Mouse (Mus musculus): ENCODE data around the gene Asb3. TPM values are rescaled to one million over a fixed set of nuclear protein-coding genes. Genes with fewer than 3 reads are reported as not detected.

Asb3 gene
- polyA plus RNA-seq (2012; rRNA removed; ENCODE audit: low replicate concordance): 4.2 and 5.7 TPM in 2 replicates

DNA sequence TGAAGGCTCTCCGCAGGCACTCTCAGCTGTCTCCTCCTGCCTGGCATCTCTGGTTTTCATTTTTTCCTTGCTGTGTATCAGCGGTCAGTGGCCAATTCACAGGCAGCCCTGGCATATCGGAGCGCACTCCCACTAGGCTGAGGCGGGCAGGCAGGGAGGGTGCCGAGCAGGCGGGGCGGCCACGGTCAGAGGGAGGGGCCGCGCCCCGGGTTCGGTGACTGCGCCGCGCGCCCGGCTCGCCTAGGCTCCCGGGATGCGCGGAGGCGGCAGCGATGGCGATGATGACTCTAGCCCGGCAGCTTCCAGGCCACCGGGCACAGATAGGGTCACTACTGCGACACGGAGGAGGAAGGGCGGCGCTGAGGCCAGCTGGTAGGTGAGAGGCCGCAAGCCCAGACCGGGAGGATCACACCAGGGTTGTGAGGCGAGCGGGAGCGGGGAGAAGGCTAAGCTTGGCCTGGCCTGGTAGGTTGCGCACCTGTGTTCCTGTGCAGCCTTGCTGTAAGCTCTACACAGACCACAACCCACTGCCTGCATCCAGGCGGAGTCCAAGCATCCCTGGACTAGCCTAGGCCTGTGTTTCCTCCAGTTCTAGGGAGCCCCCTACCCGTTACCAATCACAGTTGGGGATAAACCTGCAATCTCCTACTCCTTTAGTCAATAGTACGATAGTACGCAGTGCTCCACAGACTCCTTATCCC, at the start of gene Asb3, which contains the start of gene Gpr75:
TSS of gene Asb3 (plus strand) at position 246 of the 701 bp plus-strand sequence.
TSS of gene Gpr75 (plus strand) at position 188 of the 701 bp plus-strand sequence.

DNA sequence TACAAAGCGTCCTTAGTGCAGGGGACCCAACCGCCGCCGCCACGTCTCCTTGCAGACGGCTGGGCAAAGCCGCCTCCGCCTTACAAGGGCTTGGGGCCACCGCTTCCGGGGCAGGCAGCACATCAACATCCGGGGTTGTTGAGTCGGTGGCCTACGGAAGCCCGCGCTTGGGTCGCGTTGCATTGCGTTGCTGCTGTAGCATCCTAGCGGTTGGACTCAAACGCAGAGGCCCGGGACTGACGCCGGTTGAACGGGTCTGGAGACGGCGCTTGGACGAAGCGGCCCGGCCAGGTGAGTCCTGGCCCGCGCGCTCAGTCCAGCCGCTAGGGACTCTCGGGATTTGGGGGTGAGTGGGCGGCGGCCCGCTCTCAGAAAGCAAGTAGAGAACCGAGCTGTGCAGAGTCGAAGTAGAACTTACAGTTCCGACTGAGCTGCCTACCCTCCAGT, 69.1 kb downstream of the Asb3 start, which contains the start of gene Erlec1:
TSS of gene Erlec1 (minus strand) at position 57 of the 447 bp plus-strand sequence.

DNA sequence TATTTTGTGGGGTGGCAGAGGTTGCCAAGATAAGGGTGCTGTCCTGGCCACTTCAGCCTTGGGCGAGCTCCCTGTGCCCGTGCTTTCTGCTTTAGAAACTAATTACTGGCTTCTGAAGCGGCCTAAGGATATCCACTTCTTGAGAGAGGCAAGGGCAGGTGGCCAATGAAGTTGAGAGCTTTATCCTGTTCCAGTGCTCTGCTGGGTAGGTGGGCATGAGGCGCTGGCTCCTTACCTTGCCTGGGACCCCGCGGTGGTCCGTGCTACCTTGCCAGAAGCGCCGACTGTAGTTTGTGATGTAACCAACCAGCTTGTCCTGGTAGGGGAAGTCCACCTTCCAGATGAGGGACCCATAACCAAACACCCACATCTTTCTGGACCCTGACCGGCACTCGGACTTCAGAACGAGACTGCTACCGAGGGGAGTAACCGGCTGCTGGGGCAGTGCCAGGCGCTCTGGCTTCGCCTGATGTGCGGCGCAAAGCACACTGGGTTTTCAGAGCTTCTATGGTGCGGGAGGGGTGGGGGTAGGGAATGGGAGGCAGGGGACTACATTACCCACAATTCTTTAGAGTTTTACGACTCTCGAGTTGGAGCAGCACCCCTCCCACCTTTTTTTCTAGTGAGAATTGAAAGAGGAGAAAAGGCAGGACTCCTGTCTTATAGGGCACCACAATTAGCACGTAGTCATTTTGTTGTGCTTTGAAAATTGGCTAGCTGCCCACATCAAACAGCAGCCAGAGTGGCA, 100.8 kb downstream of the Asb3 start, which contains the start of gene Chac2:
TSS of gene Chac2 (minus strand) at position 474 of the 748 bp plus-strand sequence.

Other genes starting within 250 kb of the Asb3 start
- gene Acyp2, start 235.8 kb upstream of the Asb3 start, polyA plus RNA-seq (2012; rRNA removed; ENCODE audit: low replicate concordance): 13.8 and 26.7 TPM in 2 replicates
- gene Psme4, start 113.7 kb upstream of the Asb3 start, polyA plus RNA-seq (2012; rRNA removed; ENCODE audit: low replicate concordance): 18.3 and 20.4 TPM in 2 replicates
- 0.41 and 0.42 TPM in 2 replicates for gene Gpr75, start 58 bp upstream of the Asb3 start, polyA plus RNA-seq (2012; rRNA removed; ENCODE audit: low replicate concordance)
- gene Erlec1, start 68.9 kb downstream of the Asb3 start, polyA plus RNA-seq (2012; rRNA removed; ENCODE audit: low replicate concordance): 23.7 and 29.4 TPM in 2 replicates
- 2.3 and 3.0 TPM in 2 replicates for gene Chac2, start 100.9 kb downstream of the Asb3 start, polyA plus RNA-seq (2012; rRNA removed; ENCODE audit: low replicate concordance)

All from subcutaneous adipose tissue, adult 2 months (tissue).